Mouse (Mus musculus) forebrain, postnatal 0 days (tissue): Measurements from ENCODE around the gene Ly6g6c. TPM values are rescaled to one million over a fixed set of nuclear protein-coding genes. Genes with fewer than 3 reads are reported as not detected.

ENCODE experiments used
- ATAC-seq: fragments of 200-750 bp; cut with Nextera tagmentation; 2 replicates; pipeline ENCODE4 v1.8.0; 2017; ENCODE audit warnings: mild to moderate bottlenecking, moderate library complexity
- DNase-seq: peaks from one replicate; pipeline ENCODE4 v3.0.0-alpha.2; 2015
- H3K27ac ChIP-seq: fragments of 300-500 bp; sonication (generic); 2 replicates; pipeline ENCODE4 v1.5.1; 2014; ENCODE audit warnings: low read depth, mild to moderate bottlenecking, antibody characterized with exemption, low read length, moderate library complexity, mixed read lengths
- H3K27me3 ChIP-seq: fragments of 300-500 bp; sonication (generic); 2 replicates; pipeline ENCODE4 v1.6.1; 2014; ENCODE audit warnings: mild to moderate bottlenecking, low read length, mixed read lengths; ENCODE audit not compliant: insufficient read depth
- H3K36me3 ChIP-seq: fragments of 300-500 bp; sonication (generic); 2 replicates; pipeline ENCODE4 v1.6.1; 2014; ENCODE audit warnings: mild to moderate bottlenecking, moderate library complexity; ENCODE audit not compliant: insufficient read depth
- H3K4me1 ChIP-seq: fragments of 300-500 bp; sonication (generic); 2 replicates; pipeline ENCODE4 v1.6.1; 2014; ENCODE audit warnings: antibody characterized with exemption; ENCODE audit not compliant: insufficient read depth
- H3K4me2 ChIP-seq: fragments of 300-500 bp; sonication (generic); 2 replicates; pipeline ENCODE4 v1.6.1; 2014; ENCODE audit warnings: low read depth, mild to moderate bottlenecking, moderate library complexity
- H3K4me3 ChIP-seq: fragments of 300-500 bp; sonication (generic); 2 replicates; pipeline ENCODE4 v1.5.1; 2014; ENCODE audit warnings: low read depth, low read length, mixed read lengths
- H3K9ac ChIP-seq: fragments of 300-500 bp; sonication (generic); 2 replicates; pipeline ENCODE4 v1.6.1; 2014; ENCODE audit warnings: mild to moderate bottlenecking
- H3K9me3 ChIP-seq: fragments of 300-500 bp; sonication (generic); 2 replicates; pipeline ENCODE4 v1.6.1; 2016; ENCODE audit warnings: low read length
- CTCF ChIP-seq: sonication (generic); IDR thresholded peaks from 2 replicates; pipeline ENCODE4 v1.5.1; 2016; ENCODE audit warnings: antibody characterized with exemption, control low read depth, low read depth
- WGBS: fragments of 180-500 bp; shearing (Covaris S2); extraction: QIAGEN DNeasy Blood & Tissue Kit; methylation state at CpG from one replicate; pipeline ENCODE4 v1.1.7; 2014; 5-methylcytosine and 5-hydroxymethylcytosine counted together
- polyA plus RNA-seq: library from polyadenylated mRNA; unstranded; fragments of >200 nt; fragmentation: Nextera tagmentation; extraction: Ambion mirVana; gene quantifications from 2 replicates; pipeline ENCODE4 v1.2.1, GENCODE M21; 2015
- total RNA-seq: library from RNA; depleted of rRNA; stranded (reverse); fragments of >200 nt; gene quantifications from 2 replicates; pipeline ENCODE4 v1.2.3, GENCODE M21; 2014

Ly6g6c gene
- total and polyA plus RNA-seq, 2 experiments from 2014 or later: not detected

DNA sequence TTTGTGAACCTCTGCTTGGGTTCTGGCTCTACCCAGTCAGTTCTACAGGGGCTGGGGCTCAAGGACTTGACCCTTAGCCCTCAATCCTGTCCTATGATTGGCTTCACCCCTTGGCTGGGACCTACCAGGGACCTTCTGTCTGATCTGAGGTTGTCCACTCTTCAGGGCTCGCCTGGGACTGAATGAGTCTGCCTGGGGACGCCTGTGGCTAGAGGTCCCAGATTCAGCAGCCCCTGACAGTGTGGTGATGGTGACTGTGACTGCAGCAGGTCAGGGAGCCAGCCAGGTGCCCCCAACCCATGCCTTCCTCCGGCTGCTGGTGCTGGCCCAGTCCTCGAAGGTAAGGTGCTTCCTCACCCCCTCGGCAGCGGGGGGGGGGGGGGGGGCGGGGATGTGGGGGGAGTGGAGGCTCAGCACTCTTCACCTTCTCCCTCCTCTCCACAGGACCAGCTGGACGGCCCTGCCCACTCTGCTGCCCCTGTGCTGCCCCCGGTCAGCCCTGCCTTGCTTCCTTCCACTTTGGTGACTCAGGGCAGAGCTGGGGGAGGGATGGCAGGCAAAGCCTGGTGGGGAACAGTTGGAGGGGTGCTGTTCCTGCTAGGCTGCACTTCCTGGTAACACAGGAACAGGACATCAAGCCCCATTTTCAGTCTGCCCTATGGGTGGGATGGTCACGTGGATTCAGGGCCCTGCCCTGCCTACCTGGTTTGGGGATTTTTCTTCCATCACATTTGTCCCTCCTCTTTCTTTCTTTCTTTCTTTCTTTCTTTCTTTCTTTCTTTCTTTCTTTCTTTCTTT is 40.3 kb upstream of the Ly6g6c start:
- Histone ChIP-seq H3K9me3 (no peaks in the 10 kb centered on the region), H3K4me3 (no peak overlapping the region), H3K36me3 (no peaks in the 10 kb centered on the region), H3K4me2 (no peak overlapping the region), H3K4me1 (peaks cover 4% of the 10 kb centered on the region; the same call in 1 of the 2 replicates), H3K27me3 (no peaks in the 10 kb centered on the region; the same call in 1 of the 2 replicates), H3K9ac (no peak overlapping the region), H3K27ac (no peak overlapping the region)
- no peak for ATAC-seq
- 64% methylated on average over 8 of the region's 10 CpGs for WGBS
- no peak for TF ChIP-seq CTCF
- DNase-seq: no peak

DNA sequence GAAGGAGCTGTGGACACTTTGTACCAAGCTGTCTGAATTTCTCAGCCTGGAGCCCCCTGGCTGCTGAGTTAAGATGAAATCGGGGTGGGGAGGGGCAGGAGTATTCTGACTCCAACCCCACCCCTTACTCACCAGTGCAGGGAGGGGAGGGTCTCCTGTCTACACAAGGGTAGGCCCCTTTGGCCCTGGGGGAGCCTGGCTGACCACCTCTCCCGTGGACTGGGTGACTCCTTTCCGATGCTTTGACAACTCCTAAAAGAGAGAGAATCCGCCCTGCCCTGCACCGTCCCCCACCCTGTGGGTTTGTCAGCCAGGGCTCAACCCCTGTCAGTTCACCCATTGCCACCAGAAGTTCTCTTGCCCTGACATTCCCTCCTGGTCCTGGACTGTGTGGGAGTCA is 39.0 kb upstream of the Ly6g6c start:
- Histone ChIP-seq H3K36me3 (no peaks in the 10 kb centered on the region), H3K4me1 (peaks cover 4% of the 10 kb centered on the region; the same call in 1 of the 2 replicates), H3K4me3 (no peak overlapping the region), H3K4me2 (no peak overlapping the region), H3K9ac (no peak overlapping the region), H3K9me3 (no peaks in the 10 kb centered on the region), H3K27me3 (no peaks in the 10 kb centered on the region), H3K27ac (no peak overlapping the region)
- peak; percentile 14; the same call in 1 of the 2 replicates for TF ChIP-seq CTCF
- ATAC-seq (no peak), DNase-seq (no peak)
- 73% methylated on average over 5 of the region's 5 CpGs for WGBS

- Histone ChIP-seq H3K27me3 (no peaks in the 10 kb centered on the region), H3K9ac (no peak within 1 kb of the TSS), H3K27ac (peak within 1 kb of the TSS; percentile 45; the same call in 1 of the 2 replicates), H3K4me3 (no peak within 1 kb of the TSS), H3K9me3 (no peaks in the 10 kb centered on the region), H3K4me2 (no peak within 1 kb of the TSS), H3K36me3 (no peaks in the 10 kb centered on the region), H3K4me1 (no peaks in the 10 kb centered on the region)
- DNase-seq: peak; percentile 68
- 28% methylated on average over 13 of the region's 13 CpGs for WGBS
- peak; percentile 81 for ATAC-seq
- TF ChIP-seq CTCF: no peak
Measured at GRCm38 (mm10) chr17:35027277-35028068, 37.7 kb upstream of the Ly6g6c start, which contains the start of gene Sapcd1. Gene Sapcd1 (minus strand): TSS chr17:35028016.

DNA sequence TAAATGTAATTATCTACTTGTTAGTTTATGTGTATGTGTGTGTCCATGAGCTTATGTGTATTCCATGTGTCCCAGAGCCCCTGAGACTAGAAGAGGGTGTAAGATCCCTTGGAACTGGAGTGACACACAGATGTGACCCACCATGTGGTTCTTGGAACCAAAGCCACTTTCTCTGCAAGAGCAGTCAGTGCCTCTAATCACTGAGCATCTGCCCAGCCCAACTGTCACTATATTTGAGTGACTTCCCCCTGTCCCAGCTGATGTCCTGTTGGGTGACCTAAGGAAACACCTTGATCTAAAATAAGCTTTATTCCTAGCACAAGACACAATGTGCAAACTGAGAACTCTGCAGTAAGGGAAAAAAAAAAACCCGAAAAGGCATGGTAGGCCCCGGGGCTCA is 36.9 kb upstream of the Ly6g6c start:
- H3K27me3 ChIP-seq: no peaks in the 10 kb centered on the region
- no peak for DNase-seq
- H3K4me2 ChIP-seq: no peak overlapping the region
- H3K9ac ChIP-seq: no peak overlapping the region
- H3K36me3 ChIP-seq: no peaks in the 10 kb centered on the region
- H3K27ac ChIP-seq: no peak overlapping the region
- ATAC-seq: no peak
- 73% methylated on average over 2 of the region's 2 CpGs for WGBS
- no peak overlapping the region for H3K4me3 ChIP-seq
- no peaks in the 10 kb centered on the region for H3K4me1 ChIP-seq
- TF ChIP-seq CTCF: no peak
- no peaks in the 10 kb centered on the region for H3K9me3 ChIP-seq

GRCm38 (mm10) chr17:35029691-35030532 is 35.3 kb upstream of the Ly6g6c start:
- Histone ChIP-seq H3K4me3 (no peak overlapping the region), H3K27me3 (no peaks in the 10 kb centered on the region), H3K27ac (no peak overlapping the region), H3K36me3 (no peaks in the 10 kb centered on the region), H3K4me1 (no peaks in the 10 kb centered on the region), H3K9ac (no peak overlapping the region), H3K4me2 (0 out of 2 replicates have a peak overlapping the region, but pooled peaks have one; percentile 8), H3K9me3 (no peaks in the 10 kb centered on the region)
- DNase-seq (peak; percentile 38), ATAC-seq (0 out of 2 replicates have a peak, but pooled peaks have one; percentile 26)
- peak; percentile 64 for TF ChIP-seq CTCF
- 35% methylated on average over 19 of the region's 19 CpGs for WGBS

GRCm38 (mm10) chr17:35031272-35031671 is 33.9 kb upstream of the Ly6g6c start:
- Histone ChIP-seq H3K9me3 (no peaks in the 10 kb centered on the region), H3K36me3 (no peaks in the 10 kb centered on the region), H3K9ac (no peak overlapping the region), H3K4me3 (no peak overlapping the region), H3K27me3 (no peaks in the 10 kb centered on the region), H3K4me1 (no peaks in the 10 kb centered on the region), H3K4me2 (no peak overlapping the region), H3K27ac (no peak overlapping the region)
- ATAC-seq (no peak), DNase-seq (no peak)
- 88% methylated on average over 11 of the region's 11 CpGs for WGBS
- no peak for TF ChIP-seq CTCF
